Mouse (Mus musculus) layer of hippocampus, adult 2 months (tissue): ENCODE data around the gene Btbd1. TPM values are rescaled to one million over a fixed set of nuclear protein-coding genes. Genes with fewer than 3 reads are reported as not detected.
A peak's percentile ranks its signal among the peaks of the same experiment; 100 is the strongest.

Experiments used
- DNase-seq, 2 experiments: peaks; one replicate each; pipeline ENCODE4 v3.0.0; 2022; ENCODE audit warnings: low spot score in 2 of 2
- H3K27ac ChIP-seq: fragments of 200-600 bp; 2 replicates; pipeline ENCODE4 v1.8.1; 2022
- H3K4me3 ChIP-seq: fragments of 200-600 bp; 2 replicates; pipeline ENCODE4 v1.8.1; 2022; ENCODE audit warnings: mild to moderate bottlenecking
- CTCF ChIP-seq: fragments of 200-600 bp; conservative IDR thresholded peaks from 2 replicates; pipeline ENCODE4 v1.8.1; 2022; ENCODE audit warnings: antibody characterized with exemption, mild to moderate bottlenecking, moderate library complexity
- total RNA-seq, 2 experiments: library from RNA; stranded (reverse); gene quantifications; 2 replicates each; pipeline ENCODE4 v1.2.3; 2021

Btbd1 gene
- total RNA-seq, 2 experiments from 2014 or later: 97.5 to 104 TPM

DNA sequence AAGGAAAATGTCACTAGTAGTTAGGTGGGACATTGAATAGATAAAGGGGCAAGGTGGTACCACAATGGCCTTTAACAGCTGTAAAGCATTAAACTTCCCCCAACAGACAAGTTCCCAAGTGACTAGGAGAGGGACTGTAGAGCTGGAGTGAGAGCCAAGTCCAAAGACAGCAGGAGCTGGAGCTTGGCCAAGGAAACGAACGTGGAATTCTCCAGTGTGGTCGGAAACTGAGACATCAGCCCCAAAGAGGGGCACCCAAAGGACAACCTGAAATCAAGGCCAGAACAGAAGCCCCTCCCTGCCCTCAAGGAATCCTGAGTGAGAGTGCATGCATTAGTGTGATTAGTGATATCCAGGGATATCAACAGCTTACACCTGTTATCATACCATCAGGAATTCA is 3.9 kb downstream of the Btbd1 start:
- no peak for DNase-seq
- Histone ChIP-seq H3K27ac (no peak overlapping the region), H3K4me3 (peak overlapping the region; percentile 4; the same call in 1 of the 2 replicates)
- no peak for TF ChIP-seq CTCF

DNA sequence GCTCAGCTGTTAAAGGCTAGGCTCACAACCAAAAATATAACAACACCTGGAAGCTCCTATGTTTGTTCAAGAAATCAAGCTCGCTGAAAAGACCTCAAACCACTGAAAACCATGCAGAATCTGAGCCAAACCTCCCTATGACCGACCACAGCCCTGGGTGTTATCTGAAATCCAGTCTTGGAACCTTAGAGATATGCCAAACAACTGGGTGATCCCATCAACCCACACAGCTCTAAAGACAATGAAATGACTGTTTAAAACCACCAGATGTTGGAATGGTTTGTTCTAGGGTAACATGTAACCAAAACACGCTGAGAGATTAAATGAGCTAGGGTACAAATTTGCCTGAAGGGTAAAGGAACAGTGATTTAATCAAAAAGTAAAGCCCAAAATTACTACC is 4.3 kb downstream of the Btbd1 start:
- DNase-seq: no peak
- Histone ChIP-seq H3K27ac (no peak overlapping the region), H3K4me3 (peak overlapping the region; percentile 4; the same call in 1 of the 2 replicates)
- no peak for TF ChIP-seq CTCF

DNA sequence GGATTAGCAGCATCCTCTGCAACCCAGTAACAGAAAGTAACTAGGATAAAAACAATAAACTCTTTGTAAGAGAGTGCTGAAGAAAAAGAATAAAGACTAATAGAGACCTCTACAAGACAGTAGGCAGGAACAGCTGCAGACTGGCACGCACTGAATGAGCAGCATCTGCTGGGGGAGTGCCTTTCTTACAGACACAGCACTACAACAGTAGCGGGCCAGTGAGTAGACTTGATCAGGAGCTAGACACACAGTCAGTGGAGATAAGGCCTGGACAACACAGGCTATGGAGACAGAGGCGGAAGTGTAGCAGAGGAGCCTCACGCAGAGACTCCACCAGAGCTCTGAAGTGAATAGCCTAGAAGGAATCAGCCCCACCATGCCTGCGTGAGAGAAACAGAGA is 23.2 kb downstream of the Btbd1 start:
- no peak overlapping the region for H3K27ac ChIP-seq
- no peak for TF ChIP-seq CTCF
- no peak overlapping the region for H3K4me3 ChIP-seq
- DNase-seq: no peak

DNA sequence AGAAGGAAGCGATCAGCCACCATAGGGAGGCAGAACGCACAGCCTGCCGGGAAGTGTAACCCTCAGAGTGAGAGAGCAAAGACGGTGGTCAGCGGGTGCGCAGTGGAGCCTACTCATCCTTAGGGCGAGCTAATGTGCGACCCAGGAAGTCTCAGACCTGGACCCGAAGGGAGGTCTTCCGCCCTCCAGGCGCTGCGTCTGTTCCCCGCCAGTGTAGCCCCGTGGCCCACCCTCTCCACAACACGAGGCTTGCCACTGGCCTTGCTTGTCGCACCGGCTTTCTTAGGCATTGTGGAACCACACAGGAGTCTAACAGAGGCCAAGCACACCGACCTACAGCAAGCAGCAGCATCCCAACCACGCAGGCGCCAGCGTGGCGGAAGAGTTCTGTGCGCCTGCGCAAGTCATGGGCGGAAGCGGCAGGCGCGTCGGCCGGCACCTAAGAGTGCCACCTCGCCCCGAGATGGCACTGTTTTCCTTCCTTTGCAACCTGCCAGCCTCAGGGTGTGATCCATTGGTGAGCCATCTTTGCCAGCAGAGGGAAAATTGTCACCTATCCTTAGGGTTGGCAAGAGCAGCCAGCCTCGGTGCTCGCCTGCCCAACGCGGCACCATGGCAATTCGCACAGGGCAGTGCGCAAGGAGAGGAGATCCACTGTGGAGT is 40.0 kb downstream of the Btbd1 start, which contains the start of gene 3110040N11Rik:
TSS of gene 3110040N11Rik (minus strand) at position 384 of the 663 bp plus-strand sequence.
- DNase-seq: peak; percentile 76 to 82
- peak within 1 kb of the TSS; percentile 95 for H3K27ac ChIP-seq
- peak within 1 kb of the TSS; percentile 96 for H3K4me3 ChIP-seq
- TF ChIP-seq CTCF: peak; percentile 79

DNA sequence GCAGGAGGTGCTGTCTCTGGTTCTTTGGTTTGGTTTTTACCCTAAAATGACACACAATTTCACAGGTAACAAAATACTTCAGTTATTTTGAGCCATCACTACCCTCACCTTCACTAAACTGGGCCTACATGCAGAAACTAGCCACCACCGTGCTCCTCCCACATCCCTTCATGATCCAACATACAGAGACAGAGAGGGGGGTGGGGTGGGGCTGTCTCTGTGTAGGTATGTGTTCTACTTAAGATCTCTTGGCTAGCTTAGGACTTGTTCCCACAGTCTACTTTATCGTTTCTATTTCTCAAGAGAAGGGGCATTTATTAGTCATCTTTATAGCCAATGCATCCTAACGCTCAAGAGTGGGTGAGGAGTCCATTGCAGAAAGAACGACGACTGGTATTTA is 40.7 kb downstream of the Btbd1 start:
- no peak for TF ChIP-seq CTCF
- H3K27ac ChIP-seq: peak overlapping the region; percentile 95
- DNase-seq: no peak
- H3K4me3 ChIP-seq: peak overlapping the region; percentile 96

DNA sequence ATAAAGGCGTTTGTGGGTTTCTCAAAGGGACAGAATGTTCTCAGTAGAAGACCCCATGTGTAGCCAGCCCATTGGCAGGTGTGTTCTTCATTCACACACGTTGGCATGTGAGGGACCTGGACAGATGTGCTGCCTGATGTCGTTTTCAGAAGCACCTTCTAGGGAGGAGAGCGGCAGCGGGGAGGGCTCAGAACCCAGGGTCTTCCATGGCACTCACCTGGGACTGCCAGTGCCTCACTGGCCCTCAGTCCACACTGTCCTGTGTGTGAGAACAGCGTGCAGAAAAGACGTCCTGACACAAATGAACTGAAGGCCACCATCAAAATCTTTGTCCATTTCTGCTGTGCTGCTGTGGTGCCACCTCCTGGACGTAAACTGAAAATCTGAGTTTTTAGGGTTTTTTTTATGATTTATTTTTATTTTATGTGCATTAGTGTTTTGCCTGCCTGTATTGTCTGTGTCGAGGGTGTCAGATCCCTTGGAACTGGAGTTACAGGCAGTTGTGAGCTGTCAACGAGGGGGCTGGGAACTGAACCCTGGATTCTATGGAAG is 51.5 kb downstream of the Btbd1 start:
- DNase-seq: no peak
- Histone ChIP-seq H3K27ac (no peak overlapping the region), H3K4me3 (no peak overlapping the region)
- peak; percentile 84 for TF ChIP-seq CTCF

DNA sequence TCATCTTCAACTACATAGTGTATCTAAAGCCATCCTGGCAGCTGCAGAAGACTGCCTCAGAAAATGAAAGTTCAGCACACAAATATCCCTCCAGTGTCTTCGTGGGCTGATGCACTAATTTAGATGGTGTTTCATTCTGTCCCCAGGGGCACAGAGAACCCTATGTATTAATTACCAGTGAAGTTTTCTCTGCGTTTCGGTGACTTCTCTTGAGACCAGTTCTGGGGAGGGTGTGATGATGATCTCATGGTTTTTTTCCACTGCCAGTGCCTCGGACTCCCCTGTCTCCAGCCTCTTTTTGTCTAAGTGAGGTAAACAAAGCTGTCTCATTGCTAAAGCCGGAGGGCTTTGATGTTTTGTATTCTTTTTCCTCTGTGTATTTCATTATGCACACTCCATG is 53.9 kb downstream of the Btbd1 start:
- H3K27ac ChIP-seq: peak overlapping the region; percentile 53; the same call in 1 of the 2 replicates
- no peak for TF ChIP-seq CTCF
- no peak for DNase-seq
- H3K4me3 ChIP-seq: no peak overlapping the region

DNA sequence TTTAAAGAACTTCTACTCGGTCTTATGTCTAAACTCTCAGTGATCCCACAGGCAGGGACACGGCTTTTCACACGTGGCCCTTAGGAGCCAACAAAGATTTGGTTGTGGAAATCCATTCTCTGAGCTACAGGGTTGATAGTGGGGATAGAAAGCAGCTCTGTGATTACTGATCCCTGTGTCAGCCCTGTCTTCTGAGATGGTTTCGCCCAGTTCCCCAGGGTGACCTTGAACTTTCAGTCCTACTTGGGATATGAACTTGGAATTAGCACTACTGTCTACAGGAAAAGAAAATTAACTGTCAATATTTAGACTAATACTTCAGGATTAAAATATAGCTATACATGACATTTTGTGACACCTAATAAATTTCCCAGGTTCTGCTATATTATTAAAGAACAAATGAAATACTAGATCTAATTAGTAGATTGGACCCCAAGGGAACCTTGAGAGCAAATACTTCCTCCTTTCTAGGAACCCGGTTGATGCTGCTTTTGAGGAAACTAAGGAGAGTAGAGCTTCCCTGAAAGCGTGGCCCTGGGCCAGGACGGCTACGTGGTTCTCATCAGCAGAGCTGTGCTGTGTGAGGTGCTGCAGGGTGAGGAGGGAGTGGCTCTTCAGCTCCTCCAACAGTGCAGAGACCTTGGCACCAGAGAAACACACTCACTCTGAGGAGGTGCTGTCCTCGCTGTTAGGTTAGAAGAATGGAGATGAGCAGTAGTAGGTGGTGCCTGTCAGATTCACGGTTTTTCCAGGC is 56.3 kb downstream of the Btbd1 start:
- H3K4me3 ChIP-seq: no peak overlapping the region
- TF ChIP-seq CTCF: no peak
- DNase-seq: no peak
- no peak overlapping the region for H3K27ac ChIP-seq

DNA sequence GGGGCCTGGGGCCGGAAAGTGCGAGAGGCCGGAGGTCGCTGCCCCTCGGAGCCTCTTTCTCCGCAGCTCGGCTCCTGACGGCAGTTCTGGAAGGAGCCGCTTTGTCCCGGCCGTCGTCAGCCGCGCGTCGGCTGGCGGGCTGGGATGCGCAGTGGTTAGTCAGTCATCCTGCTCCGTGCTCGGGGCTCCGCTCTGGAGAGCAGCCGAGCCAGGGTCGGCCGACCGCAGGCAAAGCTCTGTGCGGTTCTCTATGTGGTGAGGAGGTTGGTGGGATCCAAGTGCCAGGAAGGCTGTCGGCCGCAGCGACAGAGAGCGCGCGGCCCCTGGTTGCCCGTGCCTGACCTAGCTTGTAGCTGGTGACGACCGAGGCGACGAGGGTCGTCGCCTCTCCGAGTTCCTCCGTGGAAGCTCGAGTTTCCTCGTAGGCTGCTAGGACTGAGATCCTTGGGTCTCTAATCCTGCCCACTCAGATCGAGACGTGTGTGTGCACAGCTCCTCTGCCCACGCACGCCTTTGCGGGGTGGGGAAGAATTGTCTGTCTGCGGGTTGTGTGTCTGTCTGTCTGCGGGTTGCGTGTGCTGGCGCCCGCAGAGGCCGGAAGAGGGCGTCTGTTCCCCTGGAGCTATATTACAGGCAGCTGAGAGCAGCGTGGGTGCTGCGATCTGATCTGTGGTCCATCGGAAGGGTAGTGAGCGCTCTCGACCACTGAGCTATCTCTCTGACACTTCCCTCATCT is 66.0 kb downstream of the Btbd1 start:
- DNase-seq: peak in 1 of 2 experiments; percentile 42
- Histone ChIP-seq H3K27ac (peak overlapping the region; percentile 89), H3K4me3 (peak overlapping the region; percentile 99)
- TF ChIP-seq CTCF: peak; percentile 71

DNA sequence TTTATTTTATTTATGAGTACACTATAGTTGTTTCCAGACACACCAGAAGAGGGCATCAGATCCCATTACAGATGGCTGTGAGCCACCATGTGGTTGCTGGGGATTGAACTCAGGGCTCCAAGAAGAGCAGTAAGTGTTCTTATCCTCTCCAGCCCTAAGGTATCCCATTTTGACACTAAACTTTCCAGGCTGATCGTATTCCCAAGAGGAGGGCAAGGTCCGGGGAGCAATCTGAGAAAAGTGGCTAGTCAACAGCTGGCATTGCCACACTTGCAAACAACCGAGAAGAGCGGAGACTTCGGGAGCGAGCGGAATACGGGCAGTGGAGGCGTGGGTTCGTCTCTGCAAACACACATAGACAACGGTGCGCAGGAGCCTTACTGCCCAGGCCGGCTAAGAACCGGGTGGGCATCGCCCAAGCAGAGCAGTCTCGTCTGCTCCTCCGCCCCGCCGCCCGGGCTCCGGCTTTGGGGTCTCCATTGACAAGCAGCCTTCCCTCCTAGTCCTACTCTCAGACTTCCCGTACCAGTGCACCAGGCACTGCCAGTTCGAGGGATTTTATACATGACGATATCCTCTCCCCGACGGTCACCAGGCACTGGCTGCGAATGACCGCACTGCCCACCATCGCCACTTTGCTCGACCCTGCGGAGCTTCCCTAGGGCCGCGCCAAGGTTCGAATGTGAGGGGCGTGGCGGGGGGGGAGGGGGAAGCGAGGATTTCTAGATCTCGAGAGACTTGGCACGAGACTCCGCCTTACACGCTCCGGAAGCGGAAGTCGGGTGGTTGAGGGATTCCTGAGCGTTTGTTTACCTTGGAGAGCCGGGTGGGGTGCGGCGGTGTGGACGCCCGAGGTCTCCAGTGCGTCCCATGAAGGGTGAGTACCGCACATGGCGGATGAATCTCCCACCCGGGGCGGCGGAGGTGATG is 66.8 kb downstream of the Btbd1 start, which contains the start of gene Ramac:
TSS of gene Ramac (plus strand) at position 746 of the 930 bp plus-strand sequence.
- Histone ChIP-seq H3K4me3 (peak within 1 kb of the TSS; percentile 99), H3K27ac (peak within 1 kb of the TSS; percentile 89)
- peak; percentile 78 to 84 for DNase-seq
- TF ChIP-seq CTCF: peak; percentile 66

DNA sequence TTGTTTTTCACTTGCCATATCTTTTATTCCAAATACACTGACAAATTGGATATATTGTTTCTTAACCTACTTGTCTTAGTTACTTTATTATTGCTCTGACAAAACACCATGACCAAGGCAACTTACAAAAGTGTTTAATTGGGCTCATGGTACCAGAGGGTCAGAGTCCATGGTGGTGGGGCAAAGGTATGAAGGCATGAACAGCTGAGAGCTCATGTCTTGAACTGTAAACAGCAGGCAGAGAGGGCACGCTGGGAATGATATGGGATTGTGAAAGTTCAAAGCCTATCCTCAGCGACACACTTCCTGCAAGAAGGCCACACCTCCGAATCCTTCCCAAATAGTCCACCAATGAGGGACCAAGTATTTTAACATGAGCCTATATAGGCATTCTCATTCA is 81.3 kb downstream of the Btbd1 start:
- Histone ChIP-seq H3K27ac (no peak overlapping the region), H3K4me3 (no peak overlapping the region)
- TF ChIP-seq CTCF: no peak
- DNase-seq: no peak

DNA sequence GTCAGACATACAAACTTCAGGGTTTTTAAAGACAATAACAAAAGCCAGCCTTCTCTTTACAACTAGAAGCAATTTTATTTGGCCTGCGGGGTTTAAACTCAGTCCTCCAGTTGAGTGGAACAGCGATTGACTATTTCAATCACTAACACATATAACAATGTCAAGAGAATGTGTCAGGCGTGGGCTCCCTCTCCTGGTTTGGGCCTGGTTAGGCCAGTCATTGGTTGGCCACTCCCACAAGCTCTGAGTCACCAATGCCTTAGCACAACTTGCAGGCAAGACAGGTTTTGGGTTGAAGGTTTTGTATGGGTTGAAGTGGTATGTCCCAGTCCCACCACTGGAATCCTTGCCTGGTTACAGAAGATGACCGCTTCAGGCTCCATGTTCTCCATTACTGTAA is 85.1 kb downstream of the Btbd1 start:
- peak; percentile 58 for TF ChIP-seq CTCF
- H3K4me3 ChIP-seq: no peak overlapping the region
- H3K27ac ChIP-seq: no peak overlapping the region
- DNase-seq: no peak

Other genes starting within 250 kb of the Btbd1 start
- 10 to 100 TPM; 90.4 to 92.1 TPM for gene Homer2, start 121.9 kb downstream of the Btbd1 start, total RNA-seq
- gene Ramac, start 66.5 kb downstream of the Btbd1 start, total RNA-seq: 10 to 100 TPM; 73.9 to 76.4 TPM
- 10 to 100 TPM; 28.7 to 30.0 TPM for gene 3110040N11Rik, start 40.0 kb downstream of the Btbd1 start, total RNA-seq
- not detected for gene Gm10160, start 26.4 kb upstream of the Btbd1 start, total RNA-seq
- 10 to 100 TPM; 13.8 to 17.9 TPM for gene Tm6sf1, start 29.6 kb upstream of the Btbd1 start, total RNA-seq
- 10 to 100 TPM; 62.1 to 64.3 TPM for gene Hdgfl3, start 105.0 kb upstream of the Btbd1 start, total RNA-seq
- gene Bnc1, start 162.9 kb upstream of the Btbd1 start, total RNA-seq: under 1 TPM in 1 of 2 experiments, not detected in 1; 0.07 TPM